Mouse (Mus musculus) neural tube, embryonic 14.5 days (tissue): ENCODE measurements around the gene Mafb. TPM values are rescaled to one million over a fixed set of nuclear protein-coding genes. Genes with fewer than 3 reads are reported as not detected.
A peak's percentile ranks its signal among the peaks of the same experiment; 100 is the strongest.

Experiments
- ATAC-seq: fragments of 200-750 bp; cut with Nextera tagmentation; 2 replicates; pipeline ENCODE4 v1.8.0; 2017; ENCODE audit warnings: low read depth, mild to moderate bottlenecking, moderate TSS enrichment, moderate library complexity
- H3K27ac ChIP-seq: fragments of 300-500 bp; sonication (generic); 2 replicates; pipeline ENCODE4 v1.5.1; 2014; ENCODE audit warnings: low read depth, mild to moderate bottlenecking, control low read depth, low read length, moderate library complexity, mixed read lengths
- H3K27me3 ChIP-seq: fragments of 300-500 bp; sonication (generic); 2 replicates; pipeline ENCODE4 v1.6.1; 2014; ENCODE audit warnings: low read length; ENCODE audit not compliant: control insufficient read depth, insufficient read depth
- H3K36me3 ChIP-seq: fragments of 300-500 bp; sonication (generic); 2 replicates; pipeline ENCODE4 v1.6.1; 2014; ENCODE audit warnings: low read length, mixed read lengths; ENCODE audit not compliant: control insufficient read depth, insufficient read depth
- H3K4me1 ChIP-seq: fragments of 300-500 bp; sonication (generic); 2 replicates; pipeline ENCODE4 v1.6.1; 2014; ENCODE audit warnings: low read length; ENCODE audit not compliant: control insufficient read depth, insufficient read depth
- H3K4me2 ChIP-seq: fragments of 300-500 bp; sonication (generic); 2 replicates; pipeline ENCODE4 v1.6.1; 2014; ENCODE audit warnings: mild to moderate bottlenecking, low read depth, low read length, control low read depth
- H3K4me3 ChIP-seq: fragments of 300-500 bp; sonication (generic); 2 replicates; pipeline ENCODE4 v1.5.1; 2014; ENCODE audit warnings: low read depth, low read length, control low read depth, mixed read lengths
- H3K9ac ChIP-seq: fragments of 300-500 bp; sonication (generic); replicated peaks from 2 replicates; pipeline ENCODE4 v1.6.1; 2014; ENCODE audit warnings: low read depth, mild to moderate bottlenecking, control low read depth, low read length, mixed read lengths
- H3K9me3 ChIP-seq: fragments of 300-500 bp; sonication (generic); 2 replicates; pipeline ENCODE4 v1.6.1; 2016; ENCODE audit warnings: low read length; ENCODE audit not compliant: control insufficient read depth
- WGBS: fragments of 180-500 bp; shearing (Covaris S2); extraction: QIAGEN DNeasy Blood & Tissue Kit; methylation state at CpG from one replicate; pipeline ENCODE4 v1.1.7; 2014; 5-methylcytosine and 5-hydroxymethylcytosine counted together
- polyA plus RNA-seq: library from polyadenylated mRNA; unstranded; fragments of >200 nt; fragmentation: Nextera tagmentation; extraction: Ambion mirVana; gene quantifications from 2 replicates; pipeline ENCODE4 v1.2.1, GENCODE M21; 2014

Gene Mafb
- 16.7 and 20.5 TPM in 2 replicates for polyA plus RNA-seq

DNA sequence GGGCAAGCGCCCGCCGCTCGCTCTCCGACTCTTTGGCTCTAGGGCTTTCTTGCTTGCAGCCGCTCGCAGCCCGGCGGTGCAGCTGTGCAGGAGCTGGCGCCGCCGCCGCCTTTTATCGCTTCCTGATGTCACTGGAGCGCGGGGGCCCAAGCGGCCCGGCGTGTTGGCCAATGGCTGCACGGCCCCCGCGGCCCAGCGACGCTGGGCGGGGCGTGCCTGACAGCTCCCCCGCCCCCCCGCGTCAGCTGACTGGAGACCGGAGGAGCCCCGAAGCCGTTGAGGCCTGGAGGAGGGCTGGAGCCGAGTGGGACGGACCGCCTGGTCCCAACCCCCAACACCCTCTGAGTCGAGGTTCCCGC, at the start of gene Mafb:
Mafb (minus strand) TSS at position 86 of the 359 bp plus-strand sequence.
- ATAC-seq = peak; percentile 94

DNA sequence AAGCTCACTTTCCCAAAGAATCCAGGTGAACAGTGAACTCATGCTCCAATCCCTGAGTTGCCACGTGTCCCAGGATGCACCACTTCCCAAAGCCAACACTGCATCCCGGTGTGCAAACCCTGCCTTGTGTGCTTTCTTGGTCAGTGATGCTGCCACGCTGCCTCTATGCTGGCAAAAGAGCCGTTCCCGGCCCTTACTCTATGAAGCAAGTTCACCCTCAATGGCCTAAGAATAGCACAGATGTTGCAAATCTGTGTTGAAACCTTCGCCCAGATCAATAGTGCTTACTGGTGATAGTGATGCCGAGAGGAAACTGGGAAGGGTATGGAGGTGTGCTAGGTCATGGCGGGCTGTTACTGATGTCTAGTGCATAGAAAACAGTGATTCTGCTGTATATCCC, 48.3 kb upstream of the Mafb start:
- no peak for ATAC-seq
- H3K27me3 ChIP-seq = no peaks in the 10 kb centered on the region; the same call in 1 of the 2 replicates
- WGBS = 91% methylated on average over 8 of the region's 8 CpGs

More for the DNA sequence above, at the start of gene Mafb:
- Histone ChIP-seq H3K27me3 (peaks cover 65% of the 10 kb centered on the region), H3K27ac (peak within 1 kb of the TSS; percentile 73), H3K4me3 (peak within 1 kb of the TSS; percentile 41), H3K9ac (peak within 1 kb of the TSS; percentile 58), H3K36me3 (no peaks in the 10 kb centered on the region), H3K4me2 (peak within 1 kb of the TSS; percentile 95), H3K4me1 (peaks cover 15% of the 10 kb centered on the region; the same call in 1 of the 2 replicates), H3K9me3 (no peaks in the 10 kb centered on the region)
- WGBS = under 1% methylated on average over 26 of the region's 37 CpGs

GRCm38 (mm10) chr2:160414736-160415135, 47.9 kb upstream of the Mafb start:
- no peaks in the 10 kb centered on the region for H3K4me1 ChIP-seq
- no peak overlapping the region for H3K27ac ChIP-seq
- H3K9ac ChIP-seq = no peak overlapping the region
- WGBS = 93% methylated on average over 11 of the region's 11 CpGs
- no peak overlapping the region for H3K4me2 ChIP-seq
- no peaks in the 10 kb centered on the region; the same call in 1 of the 2 replicates for H3K27me3 ChIP-seq
- H3K9me3 ChIP-seq = no peaks in the 10 kb centered on the region
- no peak overlapping the region for H3K4me3 ChIP-seq
- no peaks in the 10 kb centered on the region for H3K36me3 ChIP-seq
- ATAC-seq = no peak

More for the DNA sequence above, 48.3 kb upstream of the Mafb start:
- Histone ChIP-seq H3K4me3 (no peak overlapping the region), H3K36me3 (no peaks in the 10 kb centered on the region), H3K4me2 (no peak overlapping the region), H3K27ac (no peak overlapping the region), H3K9ac (no peak overlapping the region), H3K4me1 (no peaks in the 10 kb centered on the region), H3K9me3 (no peaks in the 10 kb centered on the region)

GRCm38 (mm10) chr2:160413982-160414381, 47.1 kb upstream of the Mafb start:
- H3K4me2 ChIP-seq = no peak overlapping the region
- ATAC-seq = no peak
- no peak overlapping the region for H3K4me3 ChIP-seq
- no peak overlapping the region for H3K27ac ChIP-seq
- H3K27me3 ChIP-seq = no peaks in the 10 kb centered on the region; the same call in 1 of the 2 replicates
- no peak overlapping the region for H3K9ac ChIP-seq
- no peaks in the 10 kb centered on the region for H3K36me3 ChIP-seq
- WGBS = 100% methylated on average over 5 of the region's 5 CpGs
- no peaks in the 10 kb centered on the region for H3K9me3 ChIP-seq
- H3K4me1 ChIP-seq = no peaks in the 10 kb centered on the region

DNA sequence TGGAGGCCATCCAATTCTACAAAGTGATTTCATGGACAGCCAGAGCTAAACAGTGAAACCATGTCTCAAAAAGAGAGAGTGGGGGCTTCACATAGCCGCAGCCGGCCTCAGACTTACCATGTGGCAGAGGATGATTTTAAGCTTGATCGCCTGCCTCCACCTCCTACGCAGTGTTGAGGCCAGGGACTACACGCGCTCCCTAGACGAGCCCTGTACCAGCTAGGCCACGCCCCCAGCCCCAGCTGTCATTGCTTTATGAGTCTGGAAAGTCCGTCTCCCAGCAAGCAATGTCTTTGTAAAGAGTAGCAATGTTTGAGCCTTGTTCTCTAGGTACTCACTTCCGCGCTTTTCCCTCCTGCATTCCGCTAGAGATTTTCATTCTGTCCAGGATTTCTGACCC, 46.2 kb upstream of the Mafb start:
- 40% methylated on average over 12 of the region's 12 CpGs for WGBS

DNA sequence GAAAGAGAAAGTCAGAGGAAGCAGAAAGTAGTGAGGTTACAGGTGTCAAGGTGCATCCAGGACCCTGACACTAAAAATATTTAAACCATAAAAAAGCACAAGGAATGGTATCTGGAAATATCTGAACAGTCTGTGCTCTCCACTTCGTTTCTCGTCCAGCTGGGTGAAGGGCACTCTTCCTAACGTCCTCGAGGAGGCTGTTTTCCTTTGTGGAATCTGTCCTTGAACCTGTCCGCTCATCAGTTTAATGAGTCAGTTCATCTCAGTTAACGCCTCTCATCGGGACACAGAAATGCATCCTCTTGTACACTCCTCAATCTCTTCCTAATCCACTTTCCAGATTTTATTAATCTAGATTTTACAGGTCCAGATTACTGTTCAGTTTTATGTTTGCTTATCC, 44.6 kb upstream of the Mafb start:
- 80% methylated on average over 7 of the region's 7 CpGs for WGBS
- Histone ChIP-seq H3K9me3 (no peaks in the 10 kb centered on the region), H3K4me2 (no peak overlapping the region), H3K4me1 (no peaks in the 10 kb centered on the region), H3K27ac (no peak overlapping the region), H3K36me3 (no peaks in the 10 kb centered on the region), H3K9ac (no peak overlapping the region), H3K27me3 (no peaks in the 10 kb centered on the region; the same call in 1 of the 2 replicates), H3K4me3 (no peak overlapping the region)
- ATAC-seq = no peak

More for the DNA sequence above, 46.2 kb upstream of the Mafb start:
- no peaks in the 10 kb centered on the region for H3K9me3 ChIP-seq
- no peak overlapping the region for H3K9ac ChIP-seq
- ATAC-seq = no peak; the same call in 1 of the 2 replicates
- no peaks in the 10 kb centered on the region for H3K4me1 ChIP-seq
- no peak overlapping the region for H3K27ac ChIP-seq
- no peaks in the 10 kb centered on the region for H3K36me3 ChIP-seq
- no peaks in the 10 kb centered on the region; the same call in 1 of the 2 replicates for H3K27me3 ChIP-seq
- H3K4me3 ChIP-seq = no peak overlapping the region
- no peak overlapping the region for H3K4me2 ChIP-seq

DNA sequence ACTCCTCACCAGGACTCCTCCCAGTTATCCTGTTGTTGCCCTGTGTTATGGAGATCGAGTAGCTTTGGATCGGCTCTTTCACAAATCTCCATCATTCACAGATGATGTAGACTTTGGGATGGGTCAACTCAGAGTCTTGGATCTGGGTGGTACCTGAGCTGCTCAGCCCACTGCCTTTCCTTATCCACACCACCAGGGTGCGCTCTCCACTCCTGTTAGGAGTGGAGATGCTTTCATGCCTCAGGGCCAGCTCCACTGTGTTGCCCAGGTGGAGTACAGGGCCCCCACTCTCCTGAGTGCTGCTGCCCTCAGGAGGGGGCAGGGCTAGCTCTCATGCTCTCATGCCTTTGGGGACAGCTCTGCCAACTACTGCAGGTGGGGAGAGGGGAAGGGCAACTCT, 40.9 kb upstream of the Mafb start:
- H3K27me3 ChIP-seq = no peaks in the 10 kb centered on the region; the same call in 1 of the 2 replicates
- no peaks in the 10 kb centered on the region for H3K4me1 ChIP-seq
- H3K9ac ChIP-seq = no peak overlapping the region
- WGBS = 83% methylated on average over 3 of the region's 3 CpGs
- no peaks in the 10 kb centered on the region for H3K36me3 ChIP-seq
- ATAC-seq = no peak
- no peaks in the 10 kb centered on the region for H3K9me3 ChIP-seq
- H3K4me2 ChIP-seq = no peak overlapping the region
- H3K4me3 ChIP-seq = no peak overlapping the region
- H3K27ac ChIP-seq = no peak overlapping the region

DNA sequence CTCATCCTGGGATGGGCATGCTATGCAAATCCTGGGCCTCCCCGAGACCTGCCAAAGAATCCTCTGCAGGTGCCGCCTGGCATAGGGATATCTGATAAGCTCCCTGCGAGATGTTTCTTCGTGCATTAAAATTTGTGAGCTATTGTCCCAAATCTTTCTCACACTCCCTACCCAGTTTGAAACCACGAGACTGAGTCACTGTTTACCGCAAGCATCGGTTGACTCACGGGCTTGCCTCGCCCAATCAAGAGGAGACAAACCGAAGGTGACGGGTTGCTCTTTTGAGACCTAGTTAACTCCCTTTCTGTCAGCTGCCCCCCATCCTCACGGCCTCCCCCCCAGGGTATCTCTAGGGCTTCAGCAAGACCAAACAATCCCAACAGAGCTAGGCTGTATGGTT, 30.9 kb upstream of the Mafb start:
- Histone ChIP-seq H3K4me3 (no peak overlapping the region), H3K4me1 (peaks cover 3% of the 10 kb centered on the region; the same call in 1 of the 2 replicates), H3K9me3 (no peaks in the 10 kb centered on the region), H3K9ac (no peak overlapping the region), H3K4me2 (no peak overlapping the region), H3K27ac (no peak overlapping the region), H3K27me3 (no peaks in the 10 kb centered on the region), H3K36me3 (no peaks in the 10 kb centered on the region)
- 82% methylated on average over 12 of the region's 12 CpGs for WGBS
- no peak for ATAC-seq

GRCm38 (mm10) chr2:160394735-160395134, 27.9 kb upstream of the Mafb start:
- no peak overlapping the region for H3K9ac ChIP-seq
- no peak overlapping the region for H3K4me2 ChIP-seq
- no peak overlapping the region for H3K27ac ChIP-seq
- peaks cover 3% of the 10 kb centered on the region; the same call in 1 of the 2 replicates for H3K4me1 ChIP-seq
- no peaks in the 10 kb centered on the region for H3K36me3 ChIP-seq
- no peak overlapping the region for H3K4me3 ChIP-seq
- ATAC-seq = no peak
- 0 out of 2 replicates have a peak, but pooled peaks cover 6% of the 10 kb centered on the region for H3K27me3 ChIP-seq
- 62% methylated on average over 7 of the region's 7 CpGs for WGBS
- no peaks in the 10 kb centered on the region for H3K9me3 ChIP-seq
